Mouse (Mus musculus) midbrain, embryonic 16.5 days (tissue): ENCODE measurements around the gene Dscaml1. TPM values are rescaled to one million over a fixed set of nuclear protein-coding genes. Genes with fewer than 3 reads are reported as not detected.

Experiments
- ATAC-seq: fragments of 200-750 bp; cut with Nextera tagmentation; 2 replicates; pipeline ENCODE4 v1.8.0; 2017; ENCODE audit warnings: moderate TSS enrichment
- H3K27ac ChIP-seq: fragments of 300-500 bp; sonication (generic); 2 replicates; pipeline ENCODE4 v1.5.1; 2014; ENCODE audit warnings: mild to moderate bottlenecking, low read length, mixed read lengths
- H3K27me3 ChIP-seq: fragments of 300-500 bp; sonication (generic); 2 replicates; pipeline ENCODE4 v1.6.1; 2014; ENCODE audit warnings: low read depth, low read length, mixed read lengths; ENCODE audit not compliant: control insufficient read depth, insufficient read depth
- H3K36me3 ChIP-seq: fragments of 300-500 bp; sonication (generic); 2 replicates; pipeline ENCODE4 v1.6.1; 2014; ENCODE audit warnings: mild to moderate bottlenecking, low read length, moderate library complexity, mixed read lengths; ENCODE audit not compliant: control insufficient read depth, insufficient read depth
- H3K4me1 ChIP-seq: fragments of 300-500 bp; sonication (generic); 2 replicates; pipeline ENCODE4 v1.6.1; 2014; ENCODE audit warnings: mild to moderate bottlenecking, low read length, mixed read lengths; ENCODE audit not compliant: control insufficient read depth, insufficient read depth
- H3K4me2 ChIP-seq: fragments of 300-500 bp; sonication (generic); 2 replicates; pipeline ENCODE4 v1.6.1; 2014; ENCODE audit warnings: mild to moderate bottlenecking, low read length, mixed read lengths
- H3K4me3 ChIP-seq: fragments of 300-500 bp; sonication (generic); 2 replicates; pipeline ENCODE4 v1.5.1; 2014; ENCODE audit warnings: low read depth, mild to moderate bottlenecking, low read length, moderate library complexity, mixed read lengths
- H3K9ac ChIP-seq: fragments of 300-500 bp; sonication (generic); 2 replicates; pipeline ENCODE4 v1.6.1; 2014; ENCODE audit warnings: low read depth, low read length, mixed read lengths
- H3K9me3 ChIP-seq: fragments of 300-500 bp; sonication (generic); replicated peaks from 2 replicates; pipeline ENCODE4 v1.6.1; 2014; ENCODE audit warnings: mild to moderate bottlenecking, low read length, mixed read lengths; ENCODE audit not compliant: control insufficient read depth, poor library complexity, severe bottlenecking
- WGBS: fragments of 180-500 bp; shearing (Covaris S2); extraction: QIAGEN DNeasy Blood & Tissue Kit; methylation state at CpG from one replicate; pipeline ENCODE4 v1.1.7; 2014; 5-methylcytosine and 5-hydroxymethylcytosine counted together
- polyA plus RNA-seq: library from polyadenylated mRNA; unstranded; fragments of >200 nt; fragmentation: Nextera tagmentation; extraction: Ambion mirVana; gene quantifications from 2 replicates; pipeline ENCODE4 v1.2.1, GENCODE M21; 2015

The Dscaml1 gene
- polyA plus RNA-seq, 1 experiment from 2014 or later = 20.6 TPM

DNA sequence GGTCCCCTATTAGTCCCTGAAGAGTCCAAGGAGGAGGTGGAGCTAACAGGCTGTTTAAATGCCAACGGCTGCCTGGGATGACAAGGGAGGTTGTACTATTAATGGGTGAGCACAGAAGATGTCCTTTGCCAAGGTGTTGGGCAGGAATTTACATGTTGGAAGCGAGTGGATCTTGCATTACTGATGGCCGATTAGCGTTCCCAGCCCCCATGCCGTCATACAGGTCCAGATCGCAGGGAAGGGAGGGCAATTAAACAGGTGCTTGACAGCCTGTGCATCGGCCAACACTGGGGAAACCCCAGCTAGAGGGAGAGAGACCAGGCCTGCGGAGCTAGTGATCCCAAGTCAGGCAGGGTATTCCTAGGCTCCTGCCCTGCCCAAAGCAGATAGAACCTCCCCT, 98.1 kb downstream of the Dscaml1 start:
- no peak for ATAC-seq
- 81% methylated on average over 8 of the region's 8 CpGs for WGBS

DNA sequence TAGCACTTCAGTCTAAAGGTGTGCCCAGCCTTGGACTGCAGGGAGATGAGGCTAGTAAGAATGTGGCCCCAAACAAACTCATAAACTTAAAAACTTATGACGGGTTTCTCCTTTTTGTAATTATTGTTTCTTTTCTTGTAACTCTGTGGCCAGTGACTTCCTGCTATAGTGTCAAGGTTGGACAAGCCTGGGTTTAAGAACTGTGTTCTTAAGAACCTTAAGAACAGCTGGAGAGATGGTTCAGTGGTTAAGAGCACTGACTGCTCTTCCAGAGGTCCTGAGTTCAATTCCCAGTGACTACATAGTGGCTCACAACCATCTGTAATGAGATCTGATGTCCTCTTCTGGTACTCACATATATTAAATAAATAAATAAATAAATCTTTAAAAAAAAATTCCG, 106.8 kb downstream of the Dscaml1 start:
- H3K4me3 ChIP-seq = no peak overlapping the region
- no peaks in the 10 kb centered on the region for H3K27me3 ChIP-seq
- no peaks in the 10 kb centered on the region for H3K36me3 ChIP-seq
- H3K4me1 ChIP-seq = peaks cover 29% of the 10 kb centered on the region
- no peaks in the 10 kb centered on the region for H3K9me3 ChIP-seq
- H3K9ac ChIP-seq = no peak overlapping the region
- no peak overlapping the region for H3K4me2 ChIP-seq
- H3K27ac ChIP-seq = no peak overlapping the region
- 86% methylated on average over 2 of the region's 2 CpGs for WGBS
- ATAC-seq = no peak

More for the DNA sequence above, 98.1 kb downstream of the Dscaml1 start:
- H3K27me3 ChIP-seq = no peaks in the 10 kb centered on the region
- no peak overlapping the region for H3K9ac ChIP-seq
- no peak overlapping the region for H3K4me3 ChIP-seq
- H3K36me3 ChIP-seq = no peaks in the 10 kb centered on the region
- H3K4me2 ChIP-seq = no peak overlapping the region
- peaks cover 2% of the 10 kb centered on the region; the same call in 1 of the 2 replicates for H3K4me1 ChIP-seq
- no peaks in the 10 kb centered on the region for H3K9me3 ChIP-seq
- no peak overlapping the region for H3K27ac ChIP-seq

DNA sequence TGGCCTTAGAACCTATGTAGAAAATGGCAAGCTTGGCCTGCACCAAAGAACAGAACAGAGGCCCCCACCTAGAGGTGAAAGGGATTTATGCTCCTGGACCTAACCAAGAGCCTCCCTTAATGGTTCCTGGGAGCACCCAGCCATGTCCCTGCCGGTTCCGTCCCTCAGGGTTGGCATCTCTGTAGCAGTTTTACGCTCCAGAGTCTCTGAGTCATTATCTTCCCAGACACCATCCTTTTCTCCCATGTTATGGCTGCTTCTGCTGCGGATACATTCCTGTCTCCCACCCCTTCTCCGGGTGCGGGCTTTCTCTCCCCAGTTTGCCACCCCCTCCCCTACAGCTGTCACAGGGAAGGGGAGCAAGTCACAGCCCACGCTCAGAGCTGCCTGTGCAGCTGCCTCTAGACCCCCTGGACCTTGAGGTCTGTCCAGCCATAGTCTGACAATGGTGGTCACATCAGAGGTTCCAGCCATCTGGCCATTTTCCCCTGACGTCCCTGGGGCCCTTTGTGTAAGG, 108.1 kb downstream of the Dscaml1 start:
- Histone ChIP-seq H3K9me3 (no peaks in the 10 kb centered on the region), H3K4me1 (peaks cover 26% of the 10 kb centered on the region), H3K9ac (no peak overlapping the region), H3K27me3 (no peaks in the 10 kb centered on the region), H3K4me3 (no peak overlapping the region), H3K36me3 (no peaks in the 10 kb centered on the region), H3K27ac (peak overlapping the region; percentile 43), H3K4me2 (no peak overlapping the region)
- ATAC-seq = no peak
- WGBS = 58% methylated on average over 8 of the region's 8 CpGs

DNA sequence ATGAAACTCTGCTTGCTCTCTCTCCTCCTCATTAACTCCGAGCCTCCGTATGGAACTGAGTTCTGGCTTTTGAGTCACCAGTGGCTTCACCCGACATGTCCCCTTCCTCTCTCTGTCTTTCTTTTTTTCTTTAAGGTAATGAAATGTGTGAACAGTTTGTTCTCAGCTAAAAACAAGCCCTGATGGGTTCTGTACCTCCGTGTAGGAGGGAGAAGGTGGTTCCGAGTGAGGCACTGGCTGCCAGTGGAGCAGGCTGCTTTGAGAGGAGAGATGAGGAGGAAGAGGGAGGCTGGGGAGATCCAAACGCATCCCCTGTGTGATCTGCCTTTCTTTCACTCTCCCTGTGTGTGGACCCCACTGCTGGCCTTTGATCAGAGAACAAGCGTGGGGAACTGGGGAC, 111.2 kb downstream of the Dscaml1 start:
- Histone ChIP-seq H3K9me3 (no peaks in the 10 kb centered on the region), H3K27ac (no peak overlapping the region), H3K4me3 (no peak overlapping the region), H3K4me1 (peaks cover 13% of the 10 kb centered on the region), H3K36me3 (no peaks in the 10 kb centered on the region), H3K9ac (no peak overlapping the region), H3K27me3 (no peaks in the 10 kb centered on the region), H3K4me2 (no peak overlapping the region)
- ATAC-seq = no peak
- 65% methylated on average over 7 of the region's 7 CpGs for WGBS

DNA sequence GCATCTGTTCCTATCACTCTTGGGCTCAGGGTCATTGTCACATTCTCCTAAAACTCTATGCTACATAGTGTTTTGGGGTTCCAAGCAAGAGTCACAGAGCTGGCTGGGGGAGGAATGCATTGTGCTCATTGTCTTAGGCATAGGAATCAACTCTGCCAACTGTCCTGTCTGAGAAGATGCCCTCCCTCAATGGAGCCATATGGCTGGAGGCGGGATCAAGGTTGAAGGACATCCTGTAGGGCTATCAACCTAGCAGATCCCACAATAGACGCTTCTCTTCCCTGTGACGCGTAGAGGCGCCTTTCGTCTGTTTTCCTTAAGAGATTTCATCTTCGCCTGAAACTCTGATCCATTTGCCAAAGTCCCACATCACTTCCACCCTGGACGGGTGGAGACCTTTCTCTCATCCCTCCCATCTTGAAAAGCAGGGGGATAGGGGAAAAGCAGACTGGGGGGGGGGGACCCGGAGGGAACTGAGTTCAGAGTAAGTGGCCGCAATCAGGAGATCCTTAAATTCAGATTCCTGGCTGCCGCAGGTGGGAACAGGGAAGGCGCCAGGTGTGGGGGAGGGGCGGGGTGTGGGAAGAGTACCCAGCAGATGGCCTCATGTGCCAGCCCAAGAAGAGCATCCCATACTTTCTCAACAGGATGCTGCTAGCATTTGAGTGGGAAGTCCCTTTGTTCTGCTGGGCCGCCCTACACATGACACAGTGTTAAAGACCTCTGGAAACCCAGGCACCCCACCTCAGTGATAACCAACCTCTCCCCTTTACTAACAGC, 113.0 kb downstream of the Dscaml1 start:
- Histone ChIP-seq H3K4me3 (no peak overlapping the region), H3K4me1 (peaks cover 13% of the 10 kb centered on the region), H3K27me3 (no peaks in the 10 kb centered on the region), H3K36me3 (no peaks in the 10 kb centered on the region), H3K4me2 (no peak overlapping the region), H3K9me3 (no peaks in the 10 kb centered on the region), H3K27ac (peak overlapping the region; percentile 28; the same call in 1 of the 2 replicates), H3K9ac (no peak overlapping the region)
- ATAC-seq = no peak
- WGBS = 90% methylated on average over 14 of the region's 14 CpGs

DNA sequence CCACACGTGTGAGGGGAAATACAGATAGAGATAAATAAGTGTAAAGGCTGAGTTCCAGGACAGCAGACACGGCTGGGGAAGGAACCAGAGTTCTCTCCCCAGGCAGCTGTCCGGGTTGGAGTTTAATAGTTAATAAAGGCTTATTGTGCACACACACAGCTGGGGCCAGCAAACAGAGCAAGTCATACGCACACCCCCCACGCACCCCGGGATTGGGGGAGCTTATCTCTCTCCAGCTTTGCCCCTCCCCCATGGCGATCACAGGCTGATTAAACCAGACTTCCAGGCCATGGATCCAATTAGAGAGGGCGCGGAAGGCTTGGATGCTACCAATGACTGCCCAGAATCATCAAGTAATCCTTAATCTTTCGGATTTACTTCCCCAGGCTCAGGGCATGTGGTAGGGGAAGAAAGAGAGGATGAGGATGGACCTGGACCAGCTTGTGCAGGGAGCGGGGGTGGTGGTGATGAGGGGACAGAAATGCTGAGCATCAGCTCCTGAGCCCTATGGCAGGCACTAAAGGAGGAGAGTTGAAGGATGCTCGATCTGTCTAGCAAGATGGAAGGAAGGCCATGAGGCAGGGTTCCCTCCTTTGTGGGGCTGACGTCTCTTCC, 119.7 kb downstream of the Dscaml1 start:
- Histone ChIP-seq H3K4me1 (peaks cover 28% of the 10 kb centered on the region), H3K9ac (0 out of 2 replicates have a peak overlapping the region, but pooled peaks have one; percentile 7), H3K9me3 (no peaks in the 10 kb centered on the region), H3K36me3 (no peaks in the 10 kb centered on the region), H3K27ac (0 out of 2 replicates have a peak overlapping the region, but pooled peaks have one; percentile 35), H3K4me2 (no peak overlapping the region), H3K4me3 (no peak overlapping the region), H3K27me3 (no peaks in the 10 kb centered on the region)
- ATAC-seq = peak; percentile 56; the same call in 1 of the 2 replicates
- WGBS = 14% methylated on average over 13 of the region's 13 CpGs

DNA sequence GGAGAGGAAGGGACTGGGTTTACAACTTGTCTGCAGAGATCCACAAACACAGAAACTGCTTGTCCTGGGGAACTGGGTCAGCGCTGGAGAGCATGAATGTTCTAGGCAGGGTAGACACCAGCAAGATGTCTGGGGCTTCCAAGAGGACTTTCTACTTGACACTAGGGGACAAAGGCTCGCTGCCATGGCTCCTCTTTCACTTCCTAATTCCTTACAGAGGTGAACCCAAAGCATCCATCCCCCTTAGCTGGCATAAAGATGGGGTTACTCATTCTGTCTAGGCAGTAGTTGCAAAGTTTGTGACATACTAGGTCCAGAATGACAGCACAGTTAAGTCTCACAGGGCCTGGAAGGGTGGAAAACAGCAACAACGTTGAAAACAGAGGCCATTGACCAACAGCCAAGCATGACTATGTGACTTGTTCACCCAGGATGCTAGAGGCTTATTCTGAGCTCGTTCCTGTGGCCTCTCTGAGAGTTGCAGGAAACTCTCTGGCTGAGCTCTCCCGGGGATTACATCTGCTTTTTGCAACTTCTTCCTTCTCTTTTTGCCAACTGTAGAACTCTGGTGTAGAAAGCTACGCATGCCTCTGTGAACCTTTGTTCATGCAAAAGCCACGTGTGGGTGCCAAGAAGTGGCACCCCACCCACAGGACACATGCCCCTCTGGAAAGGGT, 120.6 kb downstream of the Dscaml1 start:
- no peaks in the 10 kb centered on the region for H3K36me3 ChIP-seq
- no peaks in the 10 kb centered on the region for H3K27me3 ChIP-seq
- no peak overlapping the region for H3K27ac ChIP-seq
- 82% methylated on average over 7 of the region's 7 CpGs for WGBS
- no peak overlapping the region for H3K9ac ChIP-seq
- H3K4me1 ChIP-seq = peaks cover 29% of the 10 kb centered on the region
- H3K9me3 ChIP-seq = no peaks in the 10 kb centered on the region
- H3K4me3 ChIP-seq = no peak overlapping the region
- no peak for ATAC-seq
- no peak overlapping the region for H3K4me2 ChIP-seq

DNA sequence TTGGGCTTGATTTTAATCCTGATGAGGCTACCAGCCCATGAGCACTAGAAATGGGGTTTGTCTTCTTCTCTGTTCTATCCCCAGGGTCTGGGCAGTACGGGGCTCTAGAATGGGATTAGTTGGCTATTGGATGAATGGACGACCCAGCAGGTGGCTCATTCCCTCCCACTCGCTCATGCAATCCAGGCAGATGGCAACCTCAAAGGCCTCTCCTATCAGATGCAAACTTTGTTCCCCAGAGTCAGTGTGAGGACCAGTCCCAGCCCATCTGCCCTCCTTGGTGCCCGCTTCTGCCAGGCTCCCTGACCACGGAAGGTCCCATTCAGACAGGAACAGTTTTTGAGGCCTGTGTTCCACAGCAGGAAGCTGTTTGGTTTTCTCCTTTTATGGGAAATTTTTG, 123.4 kb downstream of the Dscaml1 start:
- WGBS = 17% methylated on average over 5 of the region's 5 CpGs
- Histone ChIP-seq H3K27me3 (no peaks in the 10 kb centered on the region), H3K4me1 (peaks cover 29% of the 10 kb centered on the region), H3K4me2 (no peak overlapping the region), H3K4me3 (no peak overlapping the region), H3K36me3 (no peaks in the 10 kb centered on the region), H3K27ac (peak overlapping the region; percentile 60), H3K9ac (no peak overlapping the region), H3K9me3 (no peaks in the 10 kb centered on the region)
- no peak for ATAC-seq
